Mouse (Mus musculus) layer of hippocampus, postnatal 10 days (tissue): ENCODE results near the gene Gucy1a1. TPM values are rescaled to one million over a fixed set of nuclear protein-coding genes. Genes with fewer than 3 reads are reported as not detected.
"Not testable (repeated sequence)": the region's sequence is repeated elsewhere in the genome, so short reads cannot be mapped to it uniquely, and the experiment has no call there.

Experiments used
- DNase-seq, 2 experiments: peaks; one replicate each; pipeline ENCODE4 v3.0.0; 2021; ENCODE audit warnings: low spot score in 2 of 2
- long read RNA-seq: library from polyadenylated mRNA; stranded (forward); transcript quantifications from one replicate; pipeline ENCODE4 v2.0.0, GENCODE M21; 2023
- total RNA-seq, 2 experiments: library from RNA; stranded (reverse); gene quantifications; 2 replicates each; pipeline ENCODE4 v1.2.3; 2021

Gene Gucy1a1
- total RNA-seq: 10 to 100 TPM; 37.1 to 37.5 TPM
- long read RNA-seq, full-length matches to known transcripts: 10 of 11 reads
- long read RNA-seq, partial matches to known transcripts: 1 of 11 reads
- long read RNA-seq, other reads (novel, unspliced or antisense): 0 of 11 reads

DNA sequence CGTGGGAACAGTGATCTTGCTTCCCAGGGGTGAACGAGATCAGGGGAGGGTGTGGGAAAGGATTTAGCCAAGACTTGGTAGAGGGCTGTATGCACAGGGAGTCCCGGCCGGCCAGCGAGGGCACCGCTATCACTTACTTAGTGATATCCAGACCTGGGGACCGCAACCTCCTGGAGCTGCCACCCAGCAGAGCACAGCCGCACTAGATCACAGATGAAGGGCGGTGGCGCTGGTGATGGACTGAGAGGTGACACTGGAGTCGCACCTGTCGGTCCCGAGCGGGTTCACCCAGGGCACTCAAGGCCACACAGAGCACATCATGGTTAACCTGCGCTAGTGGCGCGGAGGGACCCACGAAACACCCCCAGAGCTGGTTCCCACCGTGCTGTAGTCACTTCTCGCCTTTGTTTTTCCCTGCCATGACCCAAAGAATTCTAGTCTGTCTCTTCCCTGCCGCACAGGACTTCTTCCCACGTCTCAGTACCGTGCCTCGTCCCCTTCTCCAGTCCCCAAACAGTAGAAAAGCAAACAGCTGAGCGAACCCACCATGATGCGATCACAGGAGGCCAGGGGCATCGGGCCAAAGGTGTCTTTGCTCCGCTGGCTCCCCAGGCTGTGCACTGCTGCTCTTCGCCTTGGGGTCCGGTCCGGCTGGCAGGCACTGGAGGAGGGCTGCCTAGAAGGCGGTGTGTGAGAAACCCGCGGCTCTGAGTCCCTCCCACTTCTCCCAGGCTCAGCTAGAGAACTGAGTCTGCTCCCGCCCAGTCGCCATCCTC is at the start of gene Gucy1a1:
Gene Gucy1a1 (minus strand): TSS at position 664 of the 776 bp plus-strand sequence.
- DNase-seq: peak; percentile 38 to 48

DNA sequence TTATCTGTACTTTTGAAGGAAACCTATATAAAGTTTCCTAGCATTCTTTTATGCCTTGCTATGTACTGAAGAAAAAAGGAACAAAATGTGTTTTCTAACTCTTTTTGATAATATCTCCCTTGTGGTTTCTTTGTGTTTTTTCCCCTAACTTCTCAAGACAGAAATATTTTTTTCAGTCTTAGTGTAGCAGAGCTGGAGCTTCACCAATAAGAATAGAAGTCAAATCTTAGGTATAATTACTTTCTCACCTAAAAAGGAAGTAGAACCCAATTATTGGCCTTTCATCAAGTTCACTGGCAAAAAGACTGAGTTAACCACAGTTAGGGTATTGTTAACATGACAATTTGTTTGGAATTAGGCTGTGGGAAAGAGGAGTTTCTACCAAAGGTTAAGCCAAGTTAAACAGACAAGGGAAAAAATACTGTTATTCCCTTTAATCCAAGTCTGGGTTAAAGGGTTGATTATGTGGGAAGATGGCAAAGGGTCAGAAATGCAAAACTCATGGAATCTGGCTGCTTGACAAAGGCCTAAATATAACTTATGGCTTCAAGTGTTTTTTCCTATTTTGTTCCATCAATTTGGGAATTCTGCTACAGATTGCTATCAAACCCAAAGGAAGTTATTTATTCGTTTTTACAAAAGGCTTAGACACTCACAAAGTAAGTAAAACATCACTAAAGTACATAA is 46.1 kb upstream of the Gucy1a1 start:
- DNase-seq: no peak

DNA sequence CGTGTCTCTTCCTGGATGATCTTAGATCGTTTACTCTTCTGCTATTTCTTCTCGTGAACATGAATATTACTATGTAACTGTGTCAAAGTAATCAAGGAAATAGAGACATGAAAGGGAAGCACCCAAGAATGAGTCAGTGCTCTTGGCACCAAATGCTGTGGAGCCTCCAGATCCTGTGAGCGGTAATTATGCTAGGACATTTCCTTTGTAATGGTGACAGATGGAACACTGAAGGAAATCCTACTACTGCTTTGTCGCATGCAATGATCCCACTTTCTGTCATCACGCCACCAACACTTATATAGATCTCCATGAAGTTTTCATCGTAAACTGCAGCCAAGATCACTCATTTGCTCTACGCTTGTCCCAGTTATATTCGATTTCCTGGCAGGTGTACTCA is 40.0 kb upstream of the Gucy1a1 start:
- no peak for DNase-seq

DNA sequence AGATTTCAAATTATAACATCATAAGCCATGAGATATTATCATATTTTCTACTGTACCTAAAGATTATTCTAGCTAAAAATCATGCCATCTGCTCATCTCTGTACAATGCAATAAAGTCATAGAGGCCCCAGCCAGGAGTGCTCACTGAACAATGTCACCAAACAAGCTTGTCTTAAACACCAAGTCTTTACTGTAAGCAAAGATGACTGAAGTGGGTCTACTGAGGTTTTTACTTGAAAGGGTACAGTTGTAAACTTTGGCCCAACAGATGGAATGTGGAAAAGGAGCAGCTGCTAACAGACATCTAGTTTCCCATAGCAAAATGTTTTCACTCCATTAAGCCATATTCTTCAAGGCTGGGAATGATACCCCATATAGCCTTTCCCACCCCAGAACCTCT is 35.9 kb upstream of the Gucy1a1 start:
- DNase-seq: no peak

DNA sequence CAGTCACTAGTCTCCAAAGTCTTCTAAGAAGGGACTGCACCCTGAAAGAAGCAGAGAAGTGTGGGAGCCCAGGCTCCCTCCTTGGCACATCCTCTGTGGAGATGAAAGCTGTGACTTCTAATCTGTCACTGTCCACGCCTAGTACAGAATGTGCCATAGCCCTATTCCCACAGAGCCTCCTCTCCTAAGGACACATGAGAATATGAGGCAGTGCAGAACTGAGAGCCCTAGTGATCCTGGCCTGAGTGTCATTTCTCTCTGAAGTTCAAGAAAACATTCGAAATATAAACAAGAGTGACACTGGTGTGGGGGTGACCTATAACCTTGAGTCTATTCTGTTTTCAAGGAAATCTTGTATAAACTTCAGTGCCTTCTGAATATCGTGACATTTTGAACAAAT is 34.7 kb upstream of the Gucy1a1 start:
- DNase-seq: no peak

DNA sequence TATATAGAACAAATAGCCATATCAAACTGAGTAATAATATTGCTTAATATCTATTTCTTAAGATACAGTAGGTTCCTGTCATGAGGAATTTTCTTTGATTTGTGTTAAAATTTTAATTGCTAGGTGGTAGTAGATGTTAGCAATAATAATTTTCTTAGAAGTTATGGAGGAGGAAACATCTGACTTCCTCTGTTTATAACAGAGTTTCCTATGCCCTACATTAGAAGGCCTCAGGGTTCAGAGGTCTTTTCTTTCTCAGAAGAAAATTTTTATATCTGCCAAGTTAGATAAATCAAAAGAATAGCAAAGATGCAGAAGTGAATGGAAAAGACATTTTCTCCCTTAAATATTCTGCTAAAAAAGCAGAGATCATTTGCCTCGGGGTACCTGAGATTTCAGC is 29.9 kb upstream of the Gucy1a1 start:
- no peak for DNase-seq

DNA sequence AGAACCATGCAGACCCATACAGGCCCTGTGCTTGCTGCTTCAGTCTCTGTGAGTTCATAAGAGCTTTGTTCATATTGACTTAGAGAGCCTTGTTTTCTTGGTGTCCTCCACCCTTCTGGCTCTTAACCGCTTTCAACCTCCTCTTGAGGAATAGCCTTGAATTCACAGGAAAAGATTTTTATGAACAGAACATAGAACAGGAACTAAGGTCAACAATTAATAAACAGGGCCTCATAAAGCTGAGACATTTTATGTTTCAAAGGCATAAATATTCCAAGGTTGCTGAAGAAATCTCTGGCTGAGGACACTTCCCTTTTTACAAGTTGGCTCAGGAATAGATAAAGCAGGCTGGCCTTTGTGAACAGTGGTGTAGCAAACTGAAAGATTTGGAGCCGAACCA is 21.5 kb upstream of the Gucy1a1 start:
- no peak for DNase-seq

DNA sequence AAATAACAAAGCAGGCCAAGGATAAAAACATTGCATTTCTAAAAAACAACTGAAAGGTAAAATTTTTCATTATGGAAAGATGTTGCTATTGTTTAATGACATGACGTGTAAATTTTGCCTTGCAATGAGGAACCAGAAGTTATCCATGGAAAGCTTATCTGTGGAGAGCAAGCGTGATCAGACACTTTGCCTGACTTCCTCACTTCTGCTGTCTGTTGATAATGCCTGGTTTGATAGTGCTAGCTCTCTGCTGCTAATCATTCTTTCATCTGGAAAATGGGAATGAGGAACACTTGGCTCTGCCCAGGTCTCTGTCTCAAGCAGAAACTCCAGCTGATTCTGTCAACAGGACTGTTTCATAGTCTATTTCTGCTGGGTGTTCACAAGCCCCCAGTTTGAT is 20.3 kb upstream of the Gucy1a1 start:
- no peak for DNase-seq

DNA sequence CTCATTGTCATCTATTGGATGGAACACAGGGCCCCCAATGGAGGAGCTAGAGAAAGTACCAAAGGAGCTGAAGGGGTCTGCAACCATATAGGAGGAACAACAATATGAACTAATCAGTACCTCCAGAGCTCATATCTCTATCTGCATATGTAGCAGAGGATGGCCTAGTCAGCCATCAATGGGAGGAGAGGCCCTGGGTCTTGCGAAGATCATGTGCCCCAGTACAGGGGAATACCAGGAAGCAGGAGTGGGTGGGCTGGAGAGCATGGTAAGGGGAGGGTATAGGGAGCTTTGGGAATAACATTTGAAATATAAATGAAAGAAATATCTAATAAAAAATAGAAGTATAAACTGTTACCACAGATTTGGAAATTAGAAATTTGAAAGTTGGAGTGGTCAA is 17.4 kb upstream of the Gucy1a1 start:
- not testable (repeated sequence) for DNase-seq

DNA sequence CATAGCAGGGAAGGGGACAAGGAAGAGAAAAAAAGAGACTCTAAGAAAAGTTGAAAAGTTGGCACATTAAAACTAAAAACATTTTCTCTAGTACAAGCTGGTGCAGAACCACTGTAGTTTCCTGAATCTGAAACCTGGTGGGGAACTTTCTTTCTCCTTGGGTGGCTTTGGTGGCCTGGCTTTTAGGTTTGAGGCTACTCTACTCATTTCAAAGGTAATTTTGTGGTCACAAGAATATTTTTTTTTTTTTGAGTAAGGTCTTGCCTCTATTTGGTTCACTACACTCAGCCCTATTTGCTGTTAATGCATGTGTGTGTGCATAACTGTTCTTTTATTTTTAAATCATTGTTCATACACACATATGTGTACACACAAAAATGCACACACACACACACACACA is 389 bp upstream of the Gucy1a1 start:
- no peak for DNase-seq

DNA sequence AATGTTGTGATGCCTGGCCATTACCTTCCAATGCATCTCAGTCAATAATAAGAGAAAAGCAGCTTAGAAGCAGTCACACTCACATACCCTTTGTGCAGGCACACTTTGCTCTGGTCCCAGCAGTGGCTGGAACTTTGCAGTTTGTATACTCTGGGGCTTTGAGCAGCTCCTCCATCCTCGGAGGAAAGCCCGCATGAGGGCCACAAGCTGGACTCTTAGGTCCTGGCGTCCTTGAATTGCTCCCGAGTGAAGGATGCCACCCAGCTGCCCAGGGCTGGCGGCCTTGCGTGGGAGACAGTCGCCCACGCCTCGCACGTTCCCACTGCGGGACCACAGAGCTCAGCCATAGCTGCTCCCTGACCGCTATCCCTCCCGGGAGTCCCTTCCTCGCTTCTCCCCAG is 864 bp downstream of the Gucy1a1 start:
- DNase-seq: peak in 1 of 2 experiments; percentile 31

DNA sequence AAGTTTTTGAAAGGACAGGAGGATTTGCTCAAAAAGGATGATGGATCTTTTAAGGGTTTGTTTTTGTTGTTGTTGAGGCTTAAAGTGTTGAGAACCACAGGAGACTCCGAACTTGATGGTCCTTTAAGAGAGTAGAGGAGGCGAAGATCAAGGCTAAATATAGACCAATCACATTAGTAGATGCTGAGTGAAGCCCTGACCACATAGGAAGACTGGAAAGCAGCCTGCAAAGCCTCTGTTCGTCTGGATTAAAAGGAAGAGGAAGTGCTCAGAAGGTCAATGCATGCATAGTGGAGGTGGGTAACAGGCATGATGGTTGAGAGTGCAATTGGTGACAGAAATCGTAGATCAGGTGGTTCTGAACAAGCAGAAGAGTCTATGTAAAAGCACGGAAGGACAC is 4.8 kb downstream of the Gucy1a1 start:
- DNase-seq: no peak

DNA sequence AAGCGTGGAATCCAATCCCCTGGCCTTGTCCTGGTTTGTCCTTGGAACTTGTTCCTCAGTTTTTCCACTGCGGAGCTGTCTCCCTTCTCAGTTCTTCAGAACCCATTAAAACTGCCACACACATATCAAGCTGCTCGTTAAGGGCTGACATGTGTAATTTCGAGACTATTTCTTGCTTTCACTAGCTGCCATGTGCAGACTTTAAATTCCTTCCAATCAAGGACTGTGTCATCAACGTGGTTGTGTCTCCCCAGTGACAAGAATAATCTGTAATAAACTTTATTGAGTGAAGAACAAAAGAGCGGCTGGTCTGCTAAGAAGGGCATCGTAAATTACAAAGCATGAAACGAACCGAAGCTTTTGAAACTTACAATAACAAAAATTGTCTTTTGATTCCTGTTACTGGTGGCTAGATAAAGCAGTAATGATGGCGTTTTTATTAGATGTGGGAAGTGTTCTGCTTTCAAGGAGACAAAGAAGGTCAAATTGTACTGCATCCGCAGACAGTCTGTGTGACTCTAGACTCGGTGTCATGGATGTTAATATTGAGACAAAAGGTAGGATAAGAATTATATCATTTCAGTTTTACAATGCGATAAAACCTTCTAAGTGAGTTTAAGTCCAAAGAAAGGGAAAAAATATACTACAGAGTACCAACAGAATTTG is 7.5 kb downstream of the Gucy1a1 start:
- peak; percentile 6 to 11 for DNase-seq

DNA sequence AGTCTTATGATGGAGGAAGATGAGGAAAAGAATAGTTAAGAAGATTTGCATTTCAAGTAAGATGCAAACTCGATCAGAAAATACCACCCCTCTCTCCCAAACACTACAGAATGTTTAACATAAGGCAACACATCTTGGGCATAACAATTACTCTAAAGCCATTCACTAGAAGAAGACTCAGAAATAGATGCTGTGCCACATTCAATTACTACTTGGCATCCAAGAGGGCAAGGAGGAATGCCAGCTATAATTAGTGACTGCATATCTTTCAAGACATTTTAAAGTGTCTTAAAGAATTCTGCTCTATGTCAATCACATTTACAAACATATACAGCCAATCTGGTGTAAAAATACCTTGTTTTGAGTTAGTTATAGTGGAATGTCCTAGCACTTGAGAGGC is 10.1 kb downstream of the Gucy1a1 start:
- DNase-seq: no peak

DNA sequence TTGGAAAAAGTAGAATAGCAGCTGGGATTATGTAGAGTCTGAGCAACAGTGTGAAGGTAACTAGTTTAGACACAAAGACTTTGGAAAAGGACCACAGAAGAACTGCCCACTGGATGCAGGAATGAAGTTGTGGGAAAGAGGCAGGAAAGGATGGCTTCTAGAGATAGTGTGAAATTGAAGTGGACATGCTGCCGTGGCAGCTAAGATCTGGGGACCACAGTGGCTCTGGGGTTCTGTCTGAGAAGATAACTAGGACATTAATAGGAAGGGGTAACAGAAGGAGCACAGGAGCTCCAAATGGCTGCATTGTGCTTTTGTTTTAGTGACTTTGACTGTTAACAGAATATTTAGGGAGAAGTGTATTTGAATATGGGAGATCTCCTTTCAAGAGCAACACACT is 16.3 kb downstream of the Gucy1a1 start:
- DNase-seq: no peak

DNA sequence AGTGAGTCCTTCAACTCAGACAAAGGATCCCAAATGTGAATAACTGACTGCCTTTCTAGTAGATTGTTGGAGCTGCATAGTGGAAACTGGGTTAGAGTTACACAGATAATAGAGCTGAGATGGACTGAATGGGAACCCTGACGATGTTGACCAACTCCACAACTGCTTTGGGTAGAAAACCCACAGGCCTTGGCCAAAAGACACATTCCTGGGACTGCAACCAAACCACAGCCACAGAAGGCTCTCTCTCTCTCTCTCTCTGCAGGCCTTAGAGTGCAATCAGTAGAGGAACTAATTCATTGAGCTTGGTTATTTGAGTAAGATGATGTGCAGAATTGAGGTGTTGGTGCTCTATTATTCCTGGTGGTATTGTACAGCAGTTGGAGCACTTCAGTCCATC is 21.0 kb downstream of the Gucy1a1 start:
- no peak for DNase-seq

DNA sequence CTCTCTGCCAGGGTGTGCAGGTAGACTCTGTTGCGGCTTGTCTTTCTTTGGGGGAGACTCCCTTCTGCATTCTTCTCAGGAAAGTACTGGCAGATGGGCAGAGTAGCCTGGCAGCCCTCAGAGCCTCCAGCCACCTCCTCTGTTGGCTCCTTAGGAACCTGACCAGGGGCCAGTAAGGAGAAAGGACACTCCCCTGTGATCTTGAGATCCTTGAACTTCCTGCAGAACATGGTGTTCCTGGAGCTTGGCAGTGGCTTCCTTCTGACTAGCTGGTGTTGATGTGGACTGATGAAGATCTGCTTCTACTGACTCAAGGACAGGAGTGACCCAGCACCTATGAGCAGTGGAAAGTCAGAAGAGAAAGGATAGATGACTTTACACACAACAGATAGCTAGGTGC is 26.7 kb downstream of the Gucy1a1 start:
- DNase-seq: no peak

DNA sequence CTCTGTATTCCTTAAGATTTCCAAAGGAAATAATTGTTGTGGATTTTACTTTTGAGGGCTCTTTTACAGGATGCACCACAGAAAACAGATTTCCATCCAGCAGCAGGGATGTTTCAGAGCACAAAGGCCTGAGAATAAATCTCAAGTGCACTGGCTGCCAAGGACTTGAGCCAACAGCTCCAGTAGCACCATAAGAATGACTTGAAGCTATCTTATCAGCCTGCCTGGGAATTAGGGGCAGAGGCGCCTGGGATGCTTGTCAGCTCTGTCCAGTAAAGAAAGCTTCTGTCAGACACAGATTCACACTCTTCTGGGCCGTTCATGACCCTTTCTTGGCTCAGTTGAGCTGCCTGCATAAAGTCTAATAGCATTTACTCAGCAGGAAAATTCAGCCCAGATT is 33.1 kb downstream of the Gucy1a1 start:
- DNase-seq: no peak

DNA sequence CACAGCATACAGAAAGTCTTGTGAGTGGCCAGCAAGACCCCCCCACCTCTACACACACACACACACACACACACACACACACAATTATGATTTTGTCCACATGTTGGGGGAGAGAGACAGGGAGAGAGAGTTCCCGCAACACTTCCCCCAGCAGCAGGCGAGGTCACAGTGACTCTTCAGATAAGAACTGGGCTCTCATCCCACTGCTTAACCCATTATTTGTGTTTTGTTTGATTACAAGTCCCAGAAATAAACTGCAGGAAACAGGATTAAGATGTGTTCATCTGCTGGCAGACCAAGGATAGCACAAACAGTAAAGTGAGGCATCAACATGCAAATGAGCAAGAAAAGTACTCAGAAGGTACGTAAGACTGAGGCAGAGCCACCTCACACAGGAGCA is 33.6 kb downstream of the Gucy1a1 start:
- no peak for DNase-seq

DNA sequence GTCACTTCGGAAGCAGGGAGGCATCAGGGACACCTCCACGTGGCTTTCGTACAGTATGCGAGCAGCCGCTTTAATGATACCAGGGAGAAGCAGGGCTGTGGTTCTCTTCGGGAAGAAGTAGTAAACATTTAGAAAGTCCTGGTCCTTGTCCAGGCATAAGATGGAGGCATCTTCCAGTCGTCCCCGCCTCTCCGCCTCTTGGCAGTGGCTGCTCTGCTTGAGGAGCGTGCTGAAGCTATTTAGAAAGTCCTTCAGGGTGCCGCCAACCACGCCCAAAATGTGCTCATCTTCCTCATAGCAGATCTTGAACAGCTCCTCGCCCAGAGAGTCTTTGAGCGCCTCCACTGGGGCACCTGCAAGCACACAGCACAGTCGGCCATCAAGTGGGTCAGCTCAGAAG is 36.6 kb downstream of the Gucy1a1 start:
- no peak for DNase-seq

DNA sequence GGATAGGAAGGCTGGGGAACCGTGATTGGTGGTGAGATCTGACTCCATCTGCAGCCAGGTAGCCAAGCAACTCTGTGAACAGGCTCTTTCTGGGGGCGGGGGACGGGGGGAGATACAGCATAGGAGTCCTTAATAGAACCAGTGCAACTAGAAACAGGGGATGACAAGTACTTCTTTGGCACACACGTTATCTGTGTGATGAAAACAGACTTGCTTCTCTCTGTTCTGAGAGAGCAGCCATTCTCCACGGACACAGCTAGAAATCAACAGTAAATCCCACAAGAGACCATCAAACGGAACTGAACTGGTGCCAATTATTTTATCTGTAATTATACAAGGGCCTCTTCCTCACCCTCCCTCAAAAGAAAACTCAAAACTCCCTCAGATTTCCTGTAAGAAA is 41.4 kb downstream of the Gucy1a1 start:
- DNase-seq: no peak

DNA sequence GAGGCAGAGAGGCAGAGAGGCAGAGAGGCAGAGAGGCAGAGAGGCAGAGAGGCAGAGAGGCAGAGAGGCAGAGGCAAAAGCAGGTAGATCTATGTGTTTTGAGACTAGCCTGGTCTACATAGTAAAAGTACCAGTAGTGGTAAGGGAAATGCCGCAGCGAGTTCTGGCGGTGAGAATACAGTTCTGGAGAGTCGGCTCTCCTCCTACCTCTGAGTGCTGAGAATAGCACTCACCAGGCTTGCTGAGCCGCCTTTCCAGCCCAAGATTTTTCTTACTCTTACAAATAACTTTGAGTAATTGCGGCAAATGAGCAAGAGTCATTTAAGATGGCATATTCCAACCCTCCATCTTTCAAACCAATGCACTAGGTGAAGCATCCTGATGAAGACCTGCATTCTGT is 46.5 kb downstream of the Gucy1a1 start:
- no peak for DNase-seq
